Comparison of ENCODE assay signal across 12 mouse cellular contexts in the genomic region with DNA sequence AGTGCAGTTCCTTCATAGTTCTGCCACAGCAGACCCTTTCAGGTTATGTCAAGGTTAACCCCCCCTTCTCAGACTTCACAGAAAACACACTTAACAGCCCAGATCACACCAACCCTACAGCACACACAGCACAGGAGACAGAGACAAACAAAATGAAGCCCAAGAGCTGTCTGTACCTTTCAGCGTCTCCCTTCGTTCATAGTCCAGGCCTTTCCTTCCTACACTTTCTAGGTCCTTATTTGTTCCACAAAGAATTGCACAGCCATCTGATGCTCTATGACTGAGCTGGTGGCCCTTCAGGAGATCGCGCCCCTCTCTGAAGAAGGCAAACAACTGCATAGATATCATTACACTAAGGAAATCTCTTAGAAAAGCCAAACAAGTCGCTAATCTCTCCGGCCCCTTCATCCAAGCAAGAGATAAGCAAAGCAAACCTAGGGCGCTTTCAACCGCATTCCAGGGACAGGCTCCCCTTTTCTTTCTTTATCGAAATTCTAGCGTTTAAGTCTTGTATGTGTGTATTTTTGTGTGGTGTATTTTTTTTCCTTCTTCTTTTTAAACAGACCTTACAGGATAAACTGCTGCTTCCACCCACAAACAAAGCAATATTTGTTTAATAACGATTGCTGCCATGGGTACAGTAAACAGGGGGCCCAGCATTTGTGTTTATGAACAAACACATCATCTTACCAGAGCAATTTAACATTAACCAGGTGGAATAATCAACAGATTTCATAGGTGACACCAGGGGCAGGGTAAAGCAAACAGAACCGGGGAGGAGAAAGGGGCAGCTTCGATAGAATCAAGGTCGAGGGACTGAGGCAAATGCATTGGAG.
DNase-seq lines count a peak whose midpoint lies in the region; ATAC-seq and TF ChIP-seq lines count a peak whose summit lies in the region.
"Had no signal": no experiment of that assay in that cellular context is flagged by ENCODE, and none has a peak within 500 bp of the region (broad histone marks: within the 10 kb centered on the region; RNA-seq: fewer than 3 reads in every experiment).

No protein-coding gene starts in this region.

- TF ChIP-seq POLR2A in kidney, adult 2 months (IDR thresholded peaks at IDR 0.05; ENCODE audit: low read depth, low read length), result no peak
- TF ChIP-seq POLR2A in MEL (IDR thresholded peaks at IDR 0.05; ENCODE audit: control insufficient read depth in 1 of 2, insufficient read depth in 1 of 2, low read depth in 1 of 2, low read length in 2 of 2, poor library complexity in 1 of 2), result no peak

- no peak overlapping the region for H3K9ac ChIP-seq in MEL (ENCODE audit: control insufficient read depth, low read depth, low read length, poor library complexity, severe bottlenecking)
- no peak overlapping the region; the same call in 1 of the 2 replicates for H3K9ac ChIP-seq in intestine, embryonic 14.5 days (ENCODE audit: low read length)
- H3K9ac ChIP-seq: embryonic facial prominence, embryonic 13.5 days had no signal

- H3K27me3 ChIP-seq in kidney, adult 2 months (replicated peaks; ENCODE audit: control insufficient read depth, insufficient read depth, low read length), result no peaks in the 10 kb centered on the region
- H3K27me3 ChIP-seq in MEL (ENCODE audit: control insufficient read depth in 1 of 2, insufficient read depth in 2 of 2, low read length in 2 of 2), result no peaks in the 10 kb centered on the region
- H3K27me3 ChIP-seq in intestine, embryonic 14.5 days (replicated peaks; ENCODE audit: control insufficient read depth, insufficient read depth, low read length), result no peaks in the 10 kb centered on the region
- H3K27me3 ChIP-seq: embryonic facial prominence, embryonic 13.5 days had no signal

- H3K9me3 ChIP-seq in MEL (replicated peaks; ENCODE audit: insufficient read depth, low read length), result no peaks in the 10 kb centered on the region
- no peaks in the 10 kb centered on the region for H3K9me3 ChIP-seq in intestine, embryonic 14.5 days (ENCODE audit: control insufficient read depth, low read length)
- H3K9me3 ChIP-seq: embryonic facial prominence, embryonic 13.5 days had no signal

- H3K4me3 ChIP-seq in kidney, adult 2 months (ENCODE audit: insufficient read depth, low read depth, low read length), result no peak overlapping the region
- H3K4me3 ChIP-seq in MEL (ENCODE audit: control insufficient read depth in 1 of 2, insufficient read depth in 1 of 2, low read depth in 2 of 2, low read length in 2 of 2), result no peak overlapping the region
- peak overlapping the region; percentile 23 for H3K4me3 ChIP-seq in intestine, embryonic 14.5 days (ENCODE audit: low read depth, low read length)
- no peak overlapping the region for H3K4me3 ChIP-seq in layer of hippocampus, adult 2 months
- H3K4me3 ChIP-seq: embryonic facial prominence, embryonic 13.5 days had no signal

- H3K4me1 ChIP-seq in kidney, adult 2 months (ENCODE audit: control insufficient read depth, insufficient read depth, low read length), result peaks cover 3% of the 10 kb centered on the region
- H3K4me1 ChIP-seq in MEL (ENCODE audit: control insufficient read depth in 1 of 2, insufficient read depth in 2 of 2, low read length in 2 of 2), result peaks cover 19 to 25% of the 10 kb centered on the region in 2 experiments
- H3K4me1 ChIP-seq in intestine, embryonic 14.5 days (replicated peaks; ENCODE audit: control insufficient read depth, insufficient read depth, low read length), result peaks cover 31% of the 10 kb centered on the region

- no peak for TF ChIP-seq EP300 in MEL (IDR thresholded peaks at IDR 0.05; ENCODE audit: low read depth in 1 of 2, low read length in 2 of 2)

- no peak for TF ChIP-seq CTCF in kidney, adult 2 months (conservative IDR thresholded peaks at IDR 0.05; ENCODE audit: insufficient read depth, insufficient read length, low read depth, low read length)
- TF ChIP-seq CTCF in MEL (IDR thresholded peaks at IDR 0.05 in 2 of 3, conservative IDR thresholded peaks at IDR 0.05 in 1 of 3; ENCODE audit: control insufficient read depth in 1 of 3, insufficient read depth in 1 of 3, low read depth in 2 of 3, low read length in 3 of 3, poor library complexity in 1 of 3, severe bottlenecking in 1 of 3), result no peak
- TF ChIP-seq CTCF in layer of hippocampus, adult 2 months (conservative IDR thresholded peaks at IDR 0.05), result no peak

- no peaks in the 10 kb centered on the region for H3K79me2 ChIP-seq in MEL (ENCODE audit: control insufficient read depth, insufficient read depth, low read length, poor library complexity)

- WGBS in kidney, adult 2 months, result 77% methylated on average over 14 of the region's 14 CpGs
- 26% methylated on average over 14 of the region's 14 CpGs for WGBS in intestine, embryonic 14.5 days

- no peaks in the 10 kb centered on the region for H3K36me3 ChIP-seq in kidney, adult 2 months (ENCODE audit: control insufficient read depth, insufficient read depth, low read length)
- peaks cover 0 to 25% of the 10 kb centered on the region in 2 experiments; a peak in 2 of 4 replicates for H3K36me3 ChIP-seq in MEL (ENCODE audit: control insufficient read depth in 1 of 2, insufficient read depth in 2 of 2, low read length in 2 of 2)
- H3K36me3 ChIP-seq in intestine, embryonic 14.5 days (ENCODE audit: control insufficient read depth, insufficient read depth, low read length), result no peaks in the 10 kb centered on the region
- H3K36me3 ChIP-seq: embryonic facial prominence, embryonic 13.5 days had no signal

- DNase-seq in kidney, adult 2 months, result no peak
- DNase-seq in kidney, adult 18-20 months, result no peak
- DNase-seq in MEL (ENCODE audit: low read depth, low spot score), result no peak
- no peak for DNase-seq in intestine, embryonic 14.5 days (ENCODE audit: low spot score)
- DNase-seq in lung, postnatal 36 days, result peak; percentile 30
- DNase-seq in layer of hippocampus, adult 2 months (ENCODE audit: low spot score in 2 of 2), result no peak
- no peak for DNase-seq in cerebellum, adult 9-10 months
- DNase-seq: adrenal gland, postnatal 10 days; cerebellum, postnatal 25 days; kidney, adult 8-10 months had no signal

- H3K27ac ChIP-seq in kidney, adult 2 months (ENCODE audit: insufficient read depth, low read depth, low read length), result peak overlapping the region; percentile 12; the same call in 1 of the 2 replicates
- peak overlapping the region; percentile 30 for H3K27ac ChIP-seq in MEL (ENCODE audit: control insufficient read depth, low read depth, low read length)
- H3K27ac ChIP-seq in intestine, embryonic 14.5 days (ENCODE audit: low read depth), result peak overlapping the region; percentile 77
- no peak overlapping the region for H3K27ac ChIP-seq in layer of hippocampus, adult 2 months
- H3K27ac ChIP-seq: embryonic facial prominence, embryonic 13.5 days; macrophage had no signal

- TF ChIP-seq RAD21 in MEL (IDR thresholded peaks at IDR 0.05; ENCODE audit: low read depth, low read length), result no peak

- ATAC-seq in intestine, embryonic 14.5 days (replicated peaks; ENCODE audit: low FRiP score, low TSS enrichment, low read depth), result peak; percentile 37

- H3K4me2 ChIP-seq in intestine, embryonic 14.5 days (ENCODE audit: low read length), result peak overlapping the region; percentile 40
- H3K4me2 ChIP-seq: embryonic facial prominence, embryonic 13.5 days had no signal

TF ChIP-seq in MEL, 35 proteins besides CTCF, POLR2A, EP300 and RAD21:
- TF ChIP-seq ELF1 (IDR thresholded peaks at IDR 0.05; ENCODE audit: low read depth, low read length), result no peak
- no peak for TF ChIP-seq BHLHE40 (IDR thresholded peaks at IDR 0.05; ENCODE audit: borderline replicate concordance, low read depth, low read length)
- TF ChIP-seq RCOR1 (IDR thresholded peaks at IDR 0.05; ENCODE audit: low read depth, low read length), result 0 out of 2 replicates have a peak, but pooled peaks have one; percentile 31
- TF ChIP-seq ZC3H11A (IDR thresholded peaks at IDR 0.05; ENCODE audit: low read depth, low read length), result no peak
